Mouse (Mus musculus) MEL (cell line): ENCODE results near the gene Msx3.

Experiments
- MAX ChIP-seq: IDR thresholded peaks from 2 replicates; pipeline ENCODE4 v1.6.1; 2011; ENCODE audit warnings: low read length, improper control_type of control experiment
- POLR2A ChIP-seq, 2 experiments: IDR thresholded peaks; 2 replicates each; pipeline ENCODE4 v1.6.1; 2011 to 2012; ENCODE audit warnings: low read length in 2 of 2, mild to moderate bottlenecking in 2 of 2, control low read depth in 1 of 2, improper control_type of control experiment in 1 of 2, low read depth in 1 of 2, moderate library complexity in 1 of 2; ENCODE audit not compliant: control insufficient read depth in 1 of 2, insufficient read depth in 1 of 2, poor library complexity in 1 of 2
- POLR2AphosphoS5 ChIP-seq: IDR thresholded peaks from 2 replicates; pipeline ENCODE4 v1.6.1; 2012; ENCODE audit warnings: low read depth, borderline replicate concordance, mild to moderate bottlenecking, inconsistent platforms, low read length, moderate library complexity, mixed read lengths
- USF1 ChIP-seq: IDR thresholded peaks from 2 replicates; pipeline ENCODE4 v1.6.1; 2014; ENCODE audit warnings: low read depth, mild to moderate bottlenecking, inconsistent platforms, low read length, improper control_type of control experiment, moderate library complexity
- USF2 ChIP-seq, 2 experiments: IDR thresholded peaks; 2 replicates each; pipeline ENCODE4 v1.6.1; 2011 to 2012; ENCODE audit warnings: improper control_type of control experiment in 2 of 2, low read length in 2 of 2, borderline replicate concordance in 1 of 2, inconsistent platforms in 1 of 2, low read depth in 1 of 2, mild to moderate bottlenecking in 1 of 2; ENCODE audit not compliant: insufficient read depth in 1 of 2
- ZKSCAN1 ChIP-seq: IDR thresholded peaks from 2 replicates; pipeline ENCODE4 v1.6.1; 2012; ENCODE audit warnings: low read depth, mild to moderate bottlenecking, inconsistent platforms, low read length, improper control_type of control experiment, moderate library complexity

GRCm38 (mm10) chr7:140078711-140079110, 29.8 kb upstream of the Msx3 start:
- TF ChIP-seq USF2 (IDR thresholded peaks at IDR 0.05; ENCODE audit: borderline replicate concordance in 1 of 2, insufficient read depth in 1 of 2, low read depth in 1 of 2, low read length in 2 of 2) (no peak), POLR2A (IDR thresholded peaks at IDR 0.05; ENCODE audit: control insufficient read depth in 1 of 2, insufficient read depth in 1 of 2, low read depth in 1 of 2, low read length in 2 of 2, poor library complexity in 1 of 2) (no peak), USF1 (no peak), MAX (no peak), POLR2AphosphoS5 (no peak), ZKSCAN1 (no peak)
